Mouse (Mus musculus): ENCODE measurements around the gene Ostf1. TPM values are rescaled to one million over a fixed set of nuclear protein-coding genes. Genes with fewer than 3 reads are reported as not detected.

Gene Ostf1
- polyA plus RNA-seq, 1 experiment from 2014 or later: 72.9 TPM

GRCm38 (mm10) chr19:18632231-18633185, 885 bp upstream of the Ostf1 start:
- H3K4me3 ChIP-seq (ENCODE audit: low read depth, low read length): peak overlapping the region; percentile 84
- H3K27me3 ChIP-seq (ENCODE audit: insufficient read depth, low read length): no peaks in the 10 kb centered on the region
- no peaks in the 10 kb centered on the region for H3K36me3 ChIP-seq (ENCODE audit: insufficient read depth)
- H3K4me1 ChIP-seq (ENCODE audit: insufficient read depth): no peaks in the 10 kb centered on the region; the same call in 1 of the 2 replicates
- ATAC-seq (ENCODE audit: insufficient read depth): no peak
- 59% methylated on average over 13 of the region's 13 CpGs for WGBS
- H3K9me3 ChIP-seq (ENCODE audit: low read depth, low read length): no peaks in the 10 kb centered on the region
- no peak for TF ChIP-seq CTCF (IDR thresholded peaks at IDR 0.05; ENCODE audit: low read depth)
- DNase-seq: no peak
- peak overlapping the region; percentile 67 for H3K4me2 ChIP-seq
- peak overlapping the region; percentile 50 for H3K9ac ChIP-seq
- no peak overlapping the region for H3K27ac ChIP-seq (ENCODE audit: low read depth)

GRCm38 (mm10) chr19:18631161-18631643, 421 bp downstream of the Ostf1 start:
- TF ChIP-seq CTCF (IDR thresholded peaks at IDR 0.05; ENCODE audit: low read depth): no peak
- peak overlapping the region; percentile 67 for H3K4me2 ChIP-seq
- H3K9ac ChIP-seq: peak overlapping the region; percentile 73
- WGBS: under 1% methylated on average over 40 of the region's 40 CpGs
- DNase-seq: peak; percentile 73
- no peaks in the 10 kb centered on the region; the same call in 1 of the 2 replicates for H3K4me1 ChIP-seq (ENCODE audit: insufficient read depth)
- peak; percentile 76 for ATAC-seq (ENCODE audit: insufficient read depth)
- H3K27ac ChIP-seq (ENCODE audit: low read depth): peak overlapping the region; percentile 88
- H3K4me3 ChIP-seq (ENCODE audit: low read depth, low read length): peak overlapping the region; percentile 84
- no peaks in the 10 kb centered on the region for H3K36me3 ChIP-seq (ENCODE audit: insufficient read depth)
- no peaks in the 10 kb centered on the region for H3K9me3 ChIP-seq (ENCODE audit: low read depth, low read length)
- H3K27me3 ChIP-seq (ENCODE audit: insufficient read depth, low read length): no peaks in the 10 kb centered on the region

GRCm38 (mm10) chr19:18630221-18631119, 1.2 kb downstream of the Ostf1 start:
- H3K4me3 ChIP-seq (ENCODE audit: low read depth, low read length): peak overlapping the region; percentile 84
- peak; percentile 74 for DNase-seq
- H3K27ac ChIP-seq (ENCODE audit: low read depth): peak overlapping the region; percentile 88; the same call in 1 of the 2 replicates
- no peaks in the 10 kb centered on the region; the same call in 1 of the 2 replicates for H3K4me1 ChIP-seq (ENCODE audit: insufficient read depth)
- WGBS: 7% methylated on average over 17 of the region's 17 CpGs
- peak overlapping the region; percentile 67 for H3K4me2 ChIP-seq
- H3K36me3 ChIP-seq (ENCODE audit: insufficient read depth): no peaks in the 10 kb centered on the region
- no peaks in the 10 kb centered on the region for H3K27me3 ChIP-seq (ENCODE audit: insufficient read depth, low read length)
- no peak for ATAC-seq (ENCODE audit: insufficient read depth)
- H3K9ac ChIP-seq: peak overlapping the region; percentile 73
- H3K9me3 ChIP-seq (ENCODE audit: low read depth, low read length): no peaks in the 10 kb centered on the region
- TF ChIP-seq CTCF (IDR thresholded peaks at IDR 0.05; ENCODE audit: low read depth): no peak

- peak overlapping the region; percentile 67; the same call in 1 of the 2 replicates for H3K4me2 ChIP-seq
- WGBS: 65% methylated on average over 1 of the region's 1 CpGs
- TF ChIP-seq CTCF (IDR thresholded peaks at IDR 0.05; ENCODE audit: low read depth): no peak
- H3K36me3 ChIP-seq (ENCODE audit: insufficient read depth): no peaks in the 10 kb centered on the region
- H3K9ac ChIP-seq: no peak overlapping the region
- no peaks in the 10 kb centered on the region for H3K9me3 ChIP-seq (ENCODE audit: low read depth, low read length)
- no peak for ATAC-seq (ENCODE audit: insufficient read depth)
- peak overlapping the region; percentile 84; the same call in 1 of the 2 replicates for H3K4me3 ChIP-seq (ENCODE audit: low read depth, low read length)
- no peaks in the 10 kb centered on the region for H3K27me3 ChIP-seq (ENCODE audit: insufficient read depth, low read length)
- no peaks in the 10 kb centered on the region; the same call in 1 of the 2 replicates for H3K4me1 ChIP-seq (ENCODE audit: insufficient read depth)
- H3K27ac ChIP-seq (ENCODE audit: low read depth): no peak overlapping the region
- DNase-seq: peak; percentile 41
Measured at GRCm38 (mm10) chr19:18629589-18629988, 2.0 kb downstream of the Ostf1 start.

GRCm38 (mm10) chr19:18623894-18624293, 7.7 kb downstream of the Ostf1 start:
- H3K9ac ChIP-seq: no peak overlapping the region
- no peak for TF ChIP-seq CTCF (IDR thresholded peaks at IDR 0.05; ENCODE audit: low read depth)
- no peak overlapping the region for H3K27ac ChIP-seq (ENCODE audit: low read depth)
- no peak overlapping the region for H3K4me2 ChIP-seq
- ATAC-seq (ENCODE audit: insufficient read depth): no peak
- H3K4me1 ChIP-seq (ENCODE audit: insufficient read depth): no peaks in the 10 kb centered on the region
- WGBS: 78% methylated on average over 2 of the region's 2 CpGs
- no peak for DNase-seq
- H3K36me3 ChIP-seq (ENCODE audit: insufficient read depth): no peaks in the 10 kb centered on the region
- H3K9me3 ChIP-seq (ENCODE audit: low read depth, low read length): no peaks in the 10 kb centered on the region
- H3K4me3 ChIP-seq (ENCODE audit: low read depth, low read length): no peak overlapping the region
- H3K27me3 ChIP-seq (ENCODE audit: insufficient read depth, low read length): no peaks in the 10 kb centered on the region

GRCm38 (mm10) chr19:18619691-18620090, 11.9 kb downstream of the Ostf1 start:
- no peak for TF ChIP-seq CTCF (IDR thresholded peaks at IDR 0.05; ENCODE audit: low read depth)
- Histone ChIP-seq H3K36me3 (ENCODE audit: insufficient read depth) (no peaks in the 10 kb centered on the region), H3K4me3 (ENCODE audit: low read depth, low read length) (no peak overlapping the region), H3K9me3 (ENCODE audit: low read depth, low read length) (no peaks in the 10 kb centered on the region), H3K4me2 (no peak overlapping the region), H3K27ac (ENCODE audit: low read depth) (no peak overlapping the region), H3K27me3 (ENCODE audit: insufficient read depth, low read length) (no peaks in the 10 kb centered on the region), H3K9ac (no peak overlapping the region), H3K4me1 (ENCODE audit: insufficient read depth) (peaks cover 3% of the 10 kb centered on the region; the same call in 1 of the 2 replicates)
- WGBS: 83% methylated on average over 1 of the region's 1 CpGs
- DNase-seq: no peak
- no peak for ATAC-seq (ENCODE audit: insufficient read depth)

Measured in lung, embryonic 14.5 days (tissue).